Mouse (Mus musculus) heart, embryonic 13.5 days (tissue): ENCODE measurements around the gene Olfr679. TPM values are rescaled to one million over a fixed set of nuclear protein-coding genes. Genes with fewer than 3 reads are reported as not detected.
"Not testable (repeated sequence)": the region's sequence is repeated elsewhere in the genome, so short reads cannot be mapped to it uniquely, and the experiment has no call there.

ENCODE experiments used
- ATAC-seq: fragments of 200-750 bp; cut with Nextera tagmentation; 2 replicates; pipeline ENCODE4 v1.8.0; 2017; ENCODE audit warnings: moderate TSS enrichment; ENCODE audit not compliant: insufficient number of reproducible peaks, low FRiP score, low TSS enrichment; ENCODE audit errors: extremely low read depth
- H3K27ac ChIP-seq: fragments of 300-500 bp; sonication (generic); replicated peaks from 2 replicates; pipeline ENCODE4 v1.5.1; 2015; ENCODE audit warnings: moderate library complexity, mild to moderate bottlenecking, inconsistent platforms
- H3K27me3 ChIP-seq: fragments of 300-500 bp; sonication (generic); replicated peaks from 2 replicates; pipeline ENCODE4 v1.6.1; 2015; ENCODE audit warnings: mild to moderate bottlenecking, inconsistent platforms
- H3K36me3 ChIP-seq: fragments of 300-500 bp; sonication (generic); 2 replicates; pipeline ENCODE4 v1.6.1; 2015; ENCODE audit warnings: mild to moderate bottlenecking, inconsistent platforms
- H3K4me1 ChIP-seq: fragments of 300-500 bp; sonication (generic); 2 replicates; pipeline ENCODE4 v1.6.1; 2015; ENCODE audit warnings: inconsistent platforms
- H3K4me2 ChIP-seq: fragments of 300-500 bp; sonication (generic); 2 replicates; pipeline ENCODE4 v1.6.1; 2015; ENCODE audit warnings: inconsistent platforms, mild to moderate bottlenecking, moderate library complexity
- H3K4me3 ChIP-seq: fragments of 300-500 bp; sonication (generic); 2 replicates; pipeline ENCODE4 v1.5.1; 2015; ENCODE audit warnings: moderate library complexity, mild to moderate bottlenecking, inconsistent platforms
- H3K9ac ChIP-seq: fragments of 300-500 bp; sonication (generic); 2 replicates; pipeline ENCODE4 v1.6.1; 2015; ENCODE audit warnings: inconsistent platforms, mild to moderate bottlenecking, moderate library complexity
- H3K9me3 ChIP-seq: fragments of 300-500 bp; sonication (generic); 2 replicates; pipeline ENCODE4 v1.6.1; 2016; ENCODE audit warnings: inconsistent platforms
- WGBS: fragments of 180-500 bp; shearing (Covaris S2); methylation state at CpG from one replicate; pipeline ENCODE4 v1.1.7; 2015; ENCODE audit warnings: mixed read lengths; 5-methylcytosine and 5-hydroxymethylcytosine counted together
- polyA plus RNA-seq: library from polyadenylated mRNA; unstranded; fragments of >200 nt; fragmentation: Nextera tagmentation; extraction: Ambion mirVana; gene quantifications from 2 replicates; pipeline ENCODE4 v1.2.1, GENCODE M21; 2015

The Olfr679 gene
- not detected in 2 replicates for polyA plus RNA-seq

GRCm38 (mm10) chr7:105080905-105081304 is at the start of gene Olfr679:
Gene Olfr679 (plus strand): TSS chr7:105081205.
- Histone ChIP-seq H3K4me3 (no peak within 1 kb of the TSS), H3K27ac (no peak within 1 kb of the TSS), H3K36me3 (no peaks in the 10 kb centered on the region), H3K4me2 (no peak within 1 kb of the TSS), H3K27me3 (no peaks in the 10 kb centered on the region), H3K9me3 (no peaks in the 10 kb centered on the region), H3K4me1 (no peaks in the 10 kb centered on the region), H3K9ac (no peak within 1 kb of the TSS)
- WGBS = 51% methylated on average over 1 of the region's 1 CpGs
- ATAC-seq = no peak

GRCm38 (mm10) chr7:105032398-105032797 is 48.6 kb upstream of the Olfr679 start, which contains the start of gene Olfr676:
Gene Olfr676 (plus strand): TSS chr7:105032698.
- ATAC-seq = no peak
- H3K4me3 ChIP-seq = no peak within 1 kb of the TSS
- no peaks in the 10 kb centered on the region for H3K9me3 ChIP-seq
- H3K27me3 ChIP-seq = no peaks in the 10 kb centered on the region
- no peak within 1 kb of the TSS for H3K4me2 ChIP-seq
- H3K27ac ChIP-seq = no peak within 1 kb of the TSS
- no peaks in the 10 kb centered on the region for H3K4me1 ChIP-seq
- H3K36me3 ChIP-seq = no peaks in the 10 kb centered on the region
- no peak within 1 kb of the TSS for H3K9ac ChIP-seq

GRCm38 (mm10) chr7:105033836-105034235 is 47.2 kb upstream of the Olfr679 start:
- not testable (repeated sequence) for H3K4me2 ChIP-seq, H3K36me3 ChIP-seq, H3K9me3 ChIP-seq, H3K27ac ChIP-seq, H3K4me3 ChIP-seq, H3K9ac ChIP-seq, H3K27me3 ChIP-seq, ATAC-seq, H3K4me1 ChIP-seq
- WGBS = 48% methylated on average over 5 of the region's 5 CpGs

- no peak overlapping the region for H3K4me3 ChIP-seq
- no peaks in the 10 kb centered on the region for H3K9me3 ChIP-seq
- no peak overlapping the region for H3K27ac ChIP-seq
- H3K4me1 ChIP-seq = no peaks in the 10 kb centered on the region
- no peak overlapping the region for H3K4me2 ChIP-seq
- no peak overlapping the region for H3K9ac ChIP-seq
- no peak for ATAC-seq
- H3K36me3 ChIP-seq = no peaks in the 10 kb centered on the region
- H3K27me3 ChIP-seq = no peaks in the 10 kb centered on the region
Observed at GRCm38 (mm10) chr7:105058951-105059350, 22.1 kb upstream of the Olfr679 start.

GRCm38 (mm10) chr7:105064175-105064574 is 16.8 kb upstream of the Olfr679 start, which contains the start of gene Olfr678:
Gene Olfr678 (plus strand): TSS chr7:105064475.
- Histone ChIP-seq H3K27ac (no peak within 1 kb of the TSS), H3K27me3 (no peaks in the 10 kb centered on the region), H3K4me3 (no peak within 1 kb of the TSS), H3K4me2 (no peak within 1 kb of the TSS), H3K9me3 (no peaks in the 10 kb centered on the region), H3K9ac (no peak within 1 kb of the TSS), H3K4me1 (no peaks in the 10 kb centered on the region), H3K36me3 (no peaks in the 10 kb centered on the region)
- ATAC-seq = no peak
- WGBS = 91% methylated on average over 1 of the region's 1 CpGs

- H3K4me1 ChIP-seq, H3K4me2 ChIP-seq, H3K27me3 ChIP-seq, H3K36me3 ChIP-seq, H3K9me3 ChIP-seq, H3K27ac ChIP-seq, ATAC-seq, H3K4me3 ChIP-seq, H3K9ac ChIP-seq: not testable (repeated sequence)
Observed at GRCm38 (mm10) chr7:105092717-105093116, 11.7 kb downstream of the Olfr679 start, which contains the start of gene Olfr680-ps1. Gene Olfr680-ps1 (minus strand): TSS chr7:105092817.

- Histone ChIP-seq H3K27me3 (no peaks in the 10 kb centered on the region), H3K9ac (no peak within 1 kb of the TSS), H3K27ac (no peak within 1 kb of the TSS), H3K36me3 (no peaks in the 10 kb centered on the region), H3K4me3 (no peak within 1 kb of the TSS), H3K4me2 (no peak within 1 kb of the TSS), H3K4me1 (no peaks in the 10 kb centered on the region), H3K9me3 (no peaks in the 10 kb centered on the region)
- no peak for ATAC-seq
Observed at GRCm38 (mm10) chr7:105116536-105116935, 35.5 kb downstream of the Olfr679 start, which contains the start of gene Olfr681. Gene Olfr681 (plus strand): TSS chr7:105116836.

Other genes starting within 250 kb of the Olfr679 start
- gene Usp17lb, start 238.6 kb upstream of the Olfr679 start, polyA plus RNA-seq = not detected in 2 replicates
- not detected in 2 replicates for gene Usp17la, start 224.2 kb upstream of the Olfr679 start, polyA plus RNA-seq
- gene Olfr665, start 203.2 kb upstream of the Olfr679 start, polyA plus RNA-seq = not detected in 2 replicates
- not detected in 2 replicates for gene Olfr666, start 185.3 kb upstream of the Olfr679 start, polyA plus RNA-seq
- gene Olfr667, start 159.7 kb upstream of the Olfr679 start, polyA plus RNA-seq = not detected in 2 replicates
- not detected in 2 replicates for gene Olfr668, start 153.1 kb upstream of the Olfr679 start, polyA plus RNA-seq
- not detected in 2 replicates for gene Olfr669, start 147.0 kb upstream of the Olfr679 start, polyA plus RNA-seq
- gene Olfr670, start 118.6 kb upstream of the Olfr679 start, polyA plus RNA-seq = not detected in 2 replicates
- gene Olfr671, start 102.1 kb upstream of the Olfr679 start, polyA plus RNA-seq = not detected in 2 replicates
- not detected in 2 replicates for gene Olfr672, start 79.2 kb upstream of the Olfr679 start, polyA plus RNA-seq
- gene Olfr675, start 52.7 kb upstream of the Olfr679 start, polyA plus RNA-seq = not detected in 2 replicates
- gene Olfr676, start 48.5 kb upstream of the Olfr679 start, polyA plus RNA-seq = not detected in 2 replicates
- not detected in 2 replicates for gene Olfr677, start 29.8 kb upstream of the Olfr679 start, polyA plus RNA-seq
- not detected in 2 replicates for gene Olfr678, start 16.7 kb upstream of the Olfr679 start, polyA plus RNA-seq
- not detected in 2 replicates for gene Olfr680-ps1, start 11.6 kb downstream of the Olfr679 start, polyA plus RNA-seq
- not detected in 2 replicates for gene Olfr681, start 35.6 kb downstream of the Olfr679 start, polyA plus RNA-seq
- not detected in 2 replicates for gene Olfr683, start 65.8 kb downstream of the Olfr679 start, polyA plus RNA-seq
- not detected in 2 replicates for gene Olfr684, start 82.4 kb downstream of the Olfr679 start, polyA plus RNA-seq
- gene Olfr685, start 104.8 kb downstream of the Olfr679 start, polyA plus RNA-seq = not detected in 2 replicates
- gene Olfr686, start 126.3 kb downstream of the Olfr679 start, polyA plus RNA-seq = not detected in 2 replicates
- gene Olfr688, start 206.9 kb downstream of the Olfr679 start, polyA plus RNA-seq = not detected in 2 replicates
- gene Olfr689, start 230.0 kb downstream of the Olfr679 start, polyA plus RNA-seq = not detected in 2 replicates